18 mouse cellular contexts compared by ENCODE assay signal in genomic region chr4:107097871-107098270, GRCm38 (mm10). TPM values are rescaled to one million over a fixed set of nuclear protein-coding genes. Genes with fewer than 3 reads are reported as not detected.
DNase-seq lines count a peak whose midpoint lies in the region; ATAC-seq and TF ChIP-seq lines count a peak whose summit lies in the region.
"Had no signal": no experiment of that assay in that cellular context is flagged by ENCODE, and none has a peak within 500 bp of the region (broad histone marks: within the 10 kb centered on the region; RNA-seq: fewer than 3 reads in every experiment).

No protein-coding gene starts in this region.

- H3K4me2 ChIP-seq in kidney, embryonic 16.5 days (replicated peaks; ENCODE audit: low read depth, low read length): no peak overlapping the region; the same call in 1 of the 2 replicates
- H3K4me2 ChIP-seq in stomach, embryonic 16.5 days (ENCODE audit: low read depth, low read length): no peak overlapping the region
- H3K4me2 ChIP-seq: embryonic facial prominence, embryonic 13.5 days; forebrain, embryonic 13.5 days; liver, embryonic 12.5 days; midbrain, embryonic 11.5 days had no signal

- H3K4me3 ChIP-seq in kidney, embryonic 16.5 days (ENCODE audit: low read length): no peak overlapping the region
- H3K4me3 ChIP-seq in thymus, adult 2 months (ENCODE audit: control insufficient read depth, insufficient read depth, low read length): no peak overlapping the region
- no peak overlapping the region for H3K4me3 ChIP-seq in stomach, embryonic 16.5 days (replicated peaks; ENCODE audit: low read length)
- H3K4me3 ChIP-seq: embryonic facial prominence, embryonic 13.5 days; forebrain, embryonic 13.5 days; gastrocnemius, adult 2 months; liver, embryonic 12.5 days had no signal

- peak overlapping the region; percentile 31; the same call in 1 of the 2 replicates for H3K9ac ChIP-seq in kidney, embryonic 16.5 days (replicated peaks; ENCODE audit: low read length)
- H3K9ac ChIP-seq in stomach, embryonic 16.5 days (ENCODE audit: low read length): peak overlapping the region; percentile 19; the same call in 1 of the 2 replicates
- H3K9ac ChIP-seq: embryonic facial prominence, embryonic 13.5 days; forebrain, embryonic 13.5 days; liver, embryonic 12.5 days had no signal

- H3K4me1 ChIP-seq in kidney, embryonic 16.5 days (ENCODE audit: insufficient read depth, low read length): peaks cover 6% of the 10 kb centered on the region; the same call in 1 of the 2 replicates
- H3K4me1 ChIP-seq in thymus, adult 2 months (replicated peaks; ENCODE audit: control insufficient read depth, insufficient read depth, low read length): no peaks in the 10 kb centered on the region; the same call in 1 of the 2 replicates
- H3K4me1 ChIP-seq in stomach, embryonic 16.5 days (ENCODE audit: control insufficient read depth, insufficient read depth, low read length): no peaks in the 10 kb centered on the region

- TF ChIP-seq CTCF in thymus, adult 2 months (IDR thresholded peaks at IDR 0.05; ENCODE audit: borderline replicate concordance, control insufficient read depth, extremely low read depth, insufficient read depth, low read length, poor library complexity): no peak

- 29% methylated on average over 15 of the region's 15 CpGs for WGBS in kidney, embryonic 16.5 days
- 81% methylated on average over 15 of the region's 15 CpGs for WGBS in thymus, adult 2 months
- 41% methylated on average over 15 of the region's 15 CpGs for WGBS in stomach, embryonic 16.5 days

- no peak for ATAC-seq in cerebellum, adult (ENCODE audit: insufficient number of reproducible peaks, low FRiP score, low TSS enrichment)
- ATAC-seq in kidney, embryonic 16.5 days (ENCODE audit: low FRiP score, low TSS enrichment): no peak
- no peak for ATAC-seq in stomach, embryonic 16.5 days (ENCODE audit: insufficient read depth, low FRiP score)
- ATAC-seq: forebrain, embryonic 13.5 days; liver, embryonic 12.5 days; Patski had no signal

- no peak for TF ChIP-seq POLR2A in thymus, adult 2 months (IDR thresholded peaks at IDR 0.05; ENCODE audit: control insufficient read depth, extremely low read depth, insufficient read depth, low read length, poor library complexity)

- H3K36me3 ChIP-seq in kidney, embryonic 16.5 days (ENCODE audit: insufficient read depth, low read length): no peaks in the 10 kb centered on the region
- H3K36me3 ChIP-seq in thymus, adult 2 months (ENCODE audit: control insufficient read depth, insufficient read depth, low read length): no peaks in the 10 kb centered on the region
- no peaks in the 10 kb centered on the region for H3K36me3 ChIP-seq in stomach, embryonic 16.5 days (ENCODE audit: control insufficient read depth, insufficient read depth, low read length)
- H3K36me3 ChIP-seq: embryonic facial prominence, embryonic 13.5 days; liver, embryonic 12.5 days had no signal

- no peaks in the 10 kb centered on the region for H3K9me3 ChIP-seq in kidney, embryonic 16.5 days (ENCODE audit: low read length)
- H3K9me3 ChIP-seq in stomach, embryonic 16.5 days (replicated peaks; ENCODE audit: control insufficient read depth, low read length): no peaks in the 10 kb centered on the region
- H3K9me3 ChIP-seq: embryonic facial prominence, embryonic 13.5 days; forebrain, embryonic 13.5 days; liver, embryonic 12.5 days had no signal

- DNase-seq in cerebellum, postnatal 14 days: peak; percentile 41 to 50
- DNase-seq in kidney, postnatal 36 days: no peak
- peak; percentile 8 for DNase-seq in thymus, postnatal 14 days
- DNase-seq in thymus, adult 2 months: no peak
- no peak for DNase-seq in lung, postnatal 14 days
- DNase-seq: cerebellum, adult 8-10 months; gastrocnemius, adult 2 months; lung, postnatal 10 days; right cerebral cortex, postnatal 14 days had no signal

- no peaks in the 10 kb centered on the region for H3K27me3 ChIP-seq in kidney, embryonic 16.5 days (ENCODE audit: insufficient read depth, low read length)
- no peaks in the 10 kb centered on the region for H3K27me3 ChIP-seq in thymus, adult 2 months (ENCODE audit: control insufficient read depth, insufficient read depth, low read length)
- H3K27me3 ChIP-seq in stomach, embryonic 16.5 days (ENCODE audit: control insufficient read depth, insufficient read depth, low read length): no peaks in the 10 kb centered on the region
- H3K27me3 ChIP-seq: embryonic facial prominence, embryonic 13.5 days; forebrain, embryonic 13.5 days; Patski had no signal

- H3K27ac ChIP-seq in kidney, embryonic 16.5 days (ENCODE audit: low read length): no peak overlapping the region
- H3K27ac ChIP-seq in thymus, adult 2 months (ENCODE audit: control insufficient read depth, insufficient read depth, low read length): no peak overlapping the region
- no peak overlapping the region for H3K27ac ChIP-seq in stomach, embryonic 16.5 days (ENCODE audit: low read length)
- H3K27ac ChIP-seq: embryonic facial prominence, embryonic 13.5 days; gastrocnemius, adult 2 months; liver, embryonic 12.5 days had no signal

RNA-seq across cellular contexts. Expression of gene Cdcp2, which starts 1.2 kb away (rescaled TPM):
- 0.17 and 0.24 TPM in 2 replicates for polyA plus RNA-seq in kidney, embryonic 16.5 days (2015; fragmentation: Nextera tagmentation; extraction: Ambion mirVana)
- 0.33 and 0.46 TPM in 2 replicates for polyA plus RNA-seq in thymus, adult 2 months (2012; rRNA removed)
- polyA plus RNA-seq in stomach, embryonic 16.5 days (2015; fragmentation: Nextera tagmentation; extraction: Ambion mirVana): not detected in 2 replicates
- polyA plus RNA-seq: C2C12; embryonic facial prominence, embryonic 13.5 days; forebrain, embryonic 13.5 days; liver, embryonic 12.5 days; Patski had no signal

RNA-seq across cellular contexts. Expression of gene Cyb5rl, which starts 31.1 kb away (rescaled TPM):
- 13.4 and 14.4 TPM in 2 replicates for polyA plus RNA-seq in kidney, embryonic 16.5 days (2015; fragmentation: Nextera tagmentation; extraction: Ambion mirVana)
- 7.4 and 9.4 TPM in 2 replicates for polyA plus RNA-seq in thymus, adult 2 months (2012; rRNA removed)
- polyA plus RNA-seq in stomach, embryonic 16.5 days (2015; fragmentation: Nextera tagmentation; extraction: Ambion mirVana): 7.5 and 9.3 TPM in 2 replicates

RNA-seq across cellular contexts. Expression of gene Mrpl37, which starts 31.2 kb away (rescaled TPM):
- polyA plus RNA-seq in kidney, embryonic 16.5 days (2015; fragmentation: Nextera tagmentation; extraction: Ambion mirVana): 120 and 121 TPM in 2 replicates
- polyA plus RNA-seq in thymus, adult 2 months (2012; rRNA removed): 82.5 and 94.7 TPM in 2 replicates
- 88.2 and 91.8 TPM in 2 replicates for polyA plus RNA-seq in stomach, embryonic 16.5 days (2015; fragmentation: Nextera tagmentation; extraction: Ambion mirVana)

Comparison
In these comparisons a context has a peak if more than half of its experiments do, and no peak if none do; other contexts are left out.
1. DNase-seq: peak in cerebellum, postnatal 14 days (2 of 2) and thymus, postnatal 14 days (single experiment); none in kidney, postnatal 36 days (0 of 2), thymus, adult 2 months (single experiment) and lung, postnatal 14 days (single experiment).